Mouse (Mus musculus): Measurements from ENCODE around the gene Pgm1.

DNA sequence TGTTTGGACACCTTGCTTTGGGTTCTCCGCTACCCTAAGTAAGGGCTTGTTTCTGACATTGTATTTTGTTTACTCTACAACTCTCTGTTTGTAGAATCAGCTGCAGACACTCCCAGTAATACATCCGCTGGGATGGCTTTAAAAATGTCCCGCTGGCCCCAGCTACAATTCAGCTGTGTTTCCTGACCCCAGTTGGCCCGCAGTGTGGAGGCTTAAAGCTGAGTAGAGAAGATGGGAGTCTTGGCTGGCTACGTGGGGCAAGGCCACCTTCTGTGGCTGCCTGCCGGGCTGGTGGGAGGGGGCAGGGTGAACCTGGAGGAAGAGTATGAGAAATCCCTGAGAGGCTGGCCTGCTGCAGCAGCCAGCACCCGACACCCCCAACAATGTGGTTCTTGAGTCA lies 59.6 kb downstream of the Pgm1 start:
- TF ChIP-seq BHLHE40 (IDR thresholded peaks at IDR 0.05; ENCODE audit: low read depth, low read length) (no peak), NRF1 (IDR thresholded peaks at IDR 0.05; ENCODE audit: low read depth, low read length) (no peak)
